Mouse (Mus musculus): Measurements from ENCODE around the gene Klhl40. TPM values are rescaled to one million over a fixed set of nuclear protein-coding genes. Genes with fewer than 3 reads are reported as not detected.
A peak's percentile ranks its signal among the peaks of the same experiment; 100 is the strongest.

Klhl40 gene
- polyA plus RNA-seq (2015; fragmentation: Nextera tagmentation; extraction: Ambion mirVana) = 0.13 TPM in 1 of 2 replicates, not detected in the other

DNA sequence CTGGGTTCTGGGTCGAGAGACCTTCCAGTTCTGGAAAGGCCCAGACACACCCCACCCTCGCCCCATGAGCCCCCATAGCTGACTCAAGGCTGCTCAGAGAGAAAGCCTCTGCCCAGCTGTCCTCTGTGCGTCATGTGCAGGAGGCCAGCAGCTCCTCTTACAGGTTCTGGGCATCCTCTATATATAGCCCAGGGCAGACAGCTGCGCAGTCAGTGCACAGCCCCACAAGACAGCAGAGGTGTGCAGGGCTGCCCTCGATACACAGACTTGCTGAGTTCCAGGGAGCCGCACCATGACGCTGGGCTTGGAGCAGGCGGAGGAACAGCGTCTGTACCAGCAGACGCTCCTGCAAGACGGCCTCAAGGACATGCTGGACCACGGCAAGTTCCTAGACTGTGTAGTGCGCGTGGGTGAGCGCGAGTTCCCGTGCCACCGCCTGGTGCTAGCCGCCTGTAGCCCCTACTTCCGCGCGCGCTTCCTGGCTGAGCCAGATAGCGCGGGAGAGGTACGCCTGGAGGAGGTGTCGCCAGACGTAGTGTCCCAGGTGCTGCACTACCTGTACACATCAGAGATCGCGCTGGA lies at the start of gene Klhl40:
Gene Klhl40, plus strand, starts transcription at position 124 of the 582 bp plus-strand sequence.
- no peak for DNase-seq (ENCODE audit: low spot score)

DNA sequence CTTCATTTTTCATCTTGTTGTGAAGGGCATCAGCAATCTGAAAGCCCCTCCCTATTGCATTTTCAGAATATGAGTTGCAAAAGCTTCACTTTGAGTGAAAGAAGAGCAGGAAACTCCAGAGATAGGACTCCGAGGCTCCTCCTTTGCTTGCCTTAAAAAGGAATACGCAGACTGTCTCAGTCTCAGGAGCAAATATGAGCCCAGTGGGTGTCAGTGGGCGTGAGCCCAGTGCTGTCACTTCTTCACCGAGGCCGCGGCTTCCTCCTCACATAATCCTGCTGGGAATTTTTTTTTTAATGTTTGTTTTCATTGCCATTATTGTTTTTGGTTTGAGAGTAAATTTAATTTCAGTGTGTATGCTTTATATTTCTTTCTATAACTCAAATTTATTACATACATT lies 36.9 kb upstream of the Klhl40 start:
- H3K9me3 ChIP-seq (replicated peaks; ENCODE audit: low read length) = no peaks in the 10 kb centered on the region
- no peak for TF ChIP-seq CTCF (IDR thresholded peaks at IDR 0.05; ENCODE audit: low read depth)
- H3K4me1 ChIP-seq (replicated peaks; ENCODE audit: insufficient read depth, low read length) = no peaks in the 10 kb centered on the region
- H3K4me3 ChIP-seq (replicated peaks; ENCODE audit: low read depth, low read length) = no peak overlapping the region
- ATAC-seq (replicated peaks; ENCODE audit: low FRiP score, low read depth) = no peak
- no peak overlapping the region for H3K4me2 ChIP-seq (ENCODE audit: low read length)
- H3K9ac ChIP-seq (ENCODE audit: low read depth, low read length) = no peak overlapping the region
- 81% methylated on average over 6 of the region's 6 CpGs for WGBS
- H3K36me3 ChIP-seq (ENCODE audit: insufficient read depth, low read length) = peaks cover 44% of the 10 kb centered on the region
- DNase-seq (ENCODE audit: low spot score) = no peak
- H3K27ac ChIP-seq = no peak overlapping the region
- no peaks in the 10 kb centered on the region for H3K27me3 ChIP-seq (ENCODE audit: insufficient read depth, low read length)

More for the DNA sequence above, at the start of gene Klhl40:
- no peaks in the 10 kb centered on the region for H3K36me3 ChIP-seq (ENCODE audit: insufficient read depth, low read length)
- no peak for TF ChIP-seq CTCF (IDR thresholded peaks at IDR 0.05; ENCODE audit: low read depth)
- peaks cover 27% of the 10 kb centered on the region for H3K27me3 ChIP-seq (ENCODE audit: insufficient read depth, low read length)
- peak within 1 kb of the TSS; percentile 53 for H3K4me2 ChIP-seq (ENCODE audit: low read length)
- no peaks in the 10 kb centered on the region for H3K9me3 ChIP-seq (replicated peaks; ENCODE audit: low read length)
- H3K4me1 ChIP-seq (replicated peaks; ENCODE audit: insufficient read depth, low read length) = no peaks in the 10 kb centered on the region
- H3K27ac ChIP-seq = no peak within 1 kb of the TSS
- no peak within 1 kb of the TSS for H3K9ac ChIP-seq (ENCODE audit: low read depth, low read length)
- 17% methylated on average over 30 of the region's 30 CpGs for WGBS
- peak within 1 kb of the TSS; percentile 24 for H3K4me3 ChIP-seq (replicated peaks; ENCODE audit: low read depth, low read length)
- ATAC-seq (replicated peaks; ENCODE audit: low FRiP score, low read depth) = peak; percentile 31; the same call in 1 of the 2 replicates

DNA sequence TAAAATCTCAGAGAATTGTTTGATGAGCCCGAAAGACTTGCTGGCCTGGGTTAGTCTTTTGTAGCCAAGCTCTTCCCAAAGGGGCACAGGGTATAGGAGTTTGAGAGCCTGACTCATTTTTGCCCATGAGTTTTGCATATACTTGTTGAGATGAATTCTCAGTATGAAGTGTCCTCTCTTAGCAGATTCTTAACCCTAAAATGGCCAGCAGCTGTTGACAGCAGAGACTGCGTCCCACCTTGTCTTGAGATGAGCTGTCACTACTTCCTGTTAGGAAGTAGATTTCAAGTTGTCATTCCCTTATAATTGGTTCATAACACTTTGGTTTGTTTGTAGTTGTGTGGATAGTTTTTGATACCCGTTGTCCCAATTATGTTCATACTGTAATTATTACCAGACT lies 36.2 kb upstream of the Klhl40 start:
- no peak for DNase-seq (ENCODE audit: low spot score)
- Histone ChIP-seq H3K9me3 (replicated peaks; ENCODE audit: low read length) (no peaks in the 10 kb centered on the region), H3K27ac (no peak overlapping the region), H3K36me3 (ENCODE audit: insufficient read depth, low read length) (peaks cover 45% of the 10 kb centered on the region), H3K4me2 (ENCODE audit: low read length) (no peak overlapping the region), H3K4me3 (replicated peaks; ENCODE audit: low read depth, low read length) (no peak overlapping the region), H3K27me3 (ENCODE audit: insufficient read depth, low read length) (no peaks in the 10 kb centered on the region), H3K9ac (ENCODE audit: low read depth, low read length) (no peak overlapping the region), H3K4me1 (replicated peaks; ENCODE audit: insufficient read depth, low read length) (no peaks in the 10 kb centered on the region)
- no peak for ATAC-seq (replicated peaks; ENCODE audit: low FRiP score, low read depth)
- TF ChIP-seq CTCF (IDR thresholded peaks at IDR 0.05; ENCODE audit: low read depth) = no peak
- WGBS = 95% methylated on average over 3 of the region's 3 CpGs

DNA sequence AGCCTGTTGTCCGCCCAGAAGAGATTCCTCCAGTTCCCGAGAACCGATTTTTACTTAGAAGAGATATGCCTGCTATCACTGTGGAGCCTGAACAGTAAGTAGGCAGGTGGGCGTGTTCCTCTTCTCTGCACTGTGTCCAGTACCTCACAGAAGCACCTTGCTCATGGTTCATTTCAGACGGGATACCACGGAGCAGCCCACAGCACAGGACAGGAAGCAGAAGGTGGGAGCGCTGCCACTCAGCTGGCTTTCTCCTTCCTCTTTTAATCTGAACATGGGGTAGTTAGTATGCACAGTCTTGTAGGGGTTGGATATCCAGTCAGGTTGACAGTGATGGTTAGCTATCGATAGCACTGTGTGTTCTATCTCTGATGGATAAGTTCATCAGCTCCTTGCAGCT lies 33.4 kb upstream of the Klhl40 start:
- H3K9ac ChIP-seq (ENCODE audit: low read depth, low read length) = no peak overlapping the region
- H3K4me3 ChIP-seq (replicated peaks; ENCODE audit: low read depth, low read length) = no peak overlapping the region
- no peaks in the 10 kb centered on the region for H3K4me1 ChIP-seq (replicated peaks; ENCODE audit: insufficient read depth, low read length)
- 94% methylated on average over 8 of the region's 8 CpGs for WGBS
- DNase-seq (ENCODE audit: low spot score) (no peak), ATAC-seq (replicated peaks; ENCODE audit: low FRiP score, low read depth) (no peak)
- TF ChIP-seq CTCF (IDR thresholded peaks at IDR 0.05; ENCODE audit: low read depth) = no peak
- H3K9me3 ChIP-seq (replicated peaks; ENCODE audit: low read length) = no peaks in the 10 kb centered on the region
- H3K4me2 ChIP-seq (ENCODE audit: low read length) = no peak overlapping the region
- H3K27ac ChIP-seq = no peak overlapping the region
- peaks cover 74% of the 10 kb centered on the region for H3K36me3 ChIP-seq (ENCODE audit: insufficient read depth, low read length)
- H3K27me3 ChIP-seq (ENCODE audit: insufficient read depth, low read length) = no peaks in the 10 kb centered on the region

DNA sequence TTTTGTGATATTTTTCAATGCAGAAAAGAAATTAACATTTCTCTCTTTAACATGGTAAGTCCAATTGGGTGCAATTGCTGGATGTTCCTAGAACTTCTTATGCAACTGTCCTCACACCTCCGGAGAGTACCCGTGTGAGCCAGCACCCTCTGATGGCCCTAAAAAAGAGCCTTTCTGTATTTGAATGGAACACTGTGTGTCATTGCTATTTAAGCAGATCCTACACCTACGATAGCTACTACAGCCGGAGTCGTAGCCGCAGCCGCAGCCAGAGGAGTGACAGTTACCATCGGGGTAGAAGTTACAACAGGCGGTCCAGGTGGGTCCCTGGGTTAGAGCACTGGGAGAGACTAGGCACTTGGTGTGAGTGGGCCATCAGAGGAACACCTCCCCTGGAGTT lies 24.6 kb upstream of the Klhl40 start:
- DNase-seq (ENCODE audit: low spot score) = no peak
- no peak for TF ChIP-seq CTCF (IDR thresholded peaks at IDR 0.05; ENCODE audit: low read depth)

DNA sequence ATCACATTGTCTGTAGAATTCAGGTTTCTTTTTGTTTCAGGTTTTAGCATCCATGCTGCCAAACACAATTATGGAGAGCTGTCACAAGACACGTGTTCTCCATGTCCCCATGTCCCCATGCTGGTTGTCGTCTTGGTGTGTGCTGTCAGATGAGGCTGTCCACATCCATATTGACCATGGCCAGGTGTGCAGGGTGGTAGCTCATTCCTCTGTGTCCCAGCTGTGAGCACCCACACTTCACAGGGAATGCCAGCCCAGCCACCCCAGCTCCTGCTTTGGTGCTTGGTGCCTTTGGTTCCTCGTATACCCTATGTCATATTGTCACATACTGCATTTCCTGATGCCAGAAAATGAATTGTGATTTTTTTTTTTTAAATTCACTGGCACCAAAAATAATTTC lies 22.8 kb upstream of the Klhl40 start:
- 0 out of 2 replicates have a peak, but pooled peaks cover 10% of the 10 kb centered on the region for H3K4me1 ChIP-seq (replicated peaks; ENCODE audit: insufficient read depth, low read length)
- H3K36me3 ChIP-seq (ENCODE audit: insufficient read depth, low read length) = peaks cover 45% of the 10 kb centered on the region
- no peaks in the 10 kb centered on the region for H3K27me3 ChIP-seq (ENCODE audit: insufficient read depth, low read length)
- no peak for DNase-seq (ENCODE audit: low spot score)
- H3K4me3 ChIP-seq (replicated peaks; ENCODE audit: low read depth, low read length) = no peak overlapping the region
- ATAC-seq (replicated peaks; ENCODE audit: low FRiP score, low read depth) = no peak
- 85% methylated on average over 3 of the region's 3 CpGs for WGBS
- H3K4me2 ChIP-seq (ENCODE audit: low read length) = no peak overlapping the region
- H3K9me3 ChIP-seq (replicated peaks; ENCODE audit: low read length) = no peaks in the 10 kb centered on the region
- no peak overlapping the region for H3K9ac ChIP-seq (ENCODE audit: low read depth, low read length)
- no peak overlapping the region for H3K27ac ChIP-seq
- TF ChIP-seq CTCF (IDR thresholded peaks at IDR 0.05; ENCODE audit: low read depth) = no peak

More for the DNA sequence above, 24.6 kb upstream of the Klhl40 start:
- Histone ChIP-seq H3K4me3 (replicated peaks; ENCODE audit: low read depth, low read length) (no peak overlapping the region), H3K9ac (ENCODE audit: low read depth, low read length) (no peak overlapping the region), H3K4me2 (ENCODE audit: low read length) (no peak overlapping the region), H3K27ac (no peak overlapping the region), H3K27me3 (ENCODE audit: insufficient read depth, low read length) (no peaks in the 10 kb centered on the region), H3K4me1 (replicated peaks; ENCODE audit: insufficient read depth, low read length) (no peaks in the 10 kb centered on the region), H3K36me3 (ENCODE audit: insufficient read depth, low read length) (peaks cover 64% of the 10 kb centered on the region), H3K9me3 (replicated peaks; ENCODE audit: low read length) (no peaks in the 10 kb centered on the region)
- WGBS = 94% methylated on average over 9 of the region's 9 CpGs
- ATAC-seq (replicated peaks; ENCODE audit: low FRiP score, low read depth) = no peak

DNA sequence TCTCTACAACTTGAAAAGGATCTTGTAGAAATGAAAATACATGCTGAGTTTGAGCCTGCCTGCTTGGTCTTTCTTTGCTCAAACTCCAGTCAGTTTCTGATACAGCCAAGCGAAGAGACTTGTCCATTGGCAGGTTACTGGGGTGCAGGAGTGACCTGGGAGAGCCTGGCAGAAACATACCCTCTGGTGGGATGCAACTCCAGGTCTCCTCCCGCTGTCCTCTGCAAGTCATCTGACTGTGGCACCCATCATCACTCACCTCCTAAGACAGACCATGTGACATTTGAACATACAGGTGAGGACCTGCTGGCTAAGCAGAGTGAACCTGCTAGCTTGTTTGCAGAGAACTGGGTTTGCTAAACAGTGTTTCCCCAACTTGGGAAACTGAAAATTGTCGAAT lies 20.6 kb upstream of the Klhl40 start:
- TF ChIP-seq CTCF (IDR thresholded peaks at IDR 0.05; ENCODE audit: low read depth) = no peak
- 0 out of 2 replicates have a peak, but pooled peaks cover 10% of the 10 kb centered on the region for H3K4me1 ChIP-seq (replicated peaks; ENCODE audit: insufficient read depth, low read length)
- DNase-seq (ENCODE audit: low spot score) (no peak), ATAC-seq (replicated peaks; ENCODE audit: low FRiP score, low read depth) (no peak)
- no peak overlapping the region for H3K27ac ChIP-seq
- H3K4me2 ChIP-seq (ENCODE audit: low read length) = no peak overlapping the region
- H3K9me3 ChIP-seq (replicated peaks; ENCODE audit: low read length) = no peaks in the 10 kb centered on the region
- peaks cover 26% of the 10 kb centered on the region for H3K36me3 ChIP-seq (ENCODE audit: insufficient read depth, low read length)
- WGBS = 89% methylated on average over 3 of the region's 3 CpGs
- H3K9ac ChIP-seq (ENCODE audit: low read depth, low read length) = no peak overlapping the region
- H3K27me3 ChIP-seq (ENCODE audit: insufficient read depth, low read length) = no peaks in the 10 kb centered on the region
- H3K4me3 ChIP-seq (replicated peaks; ENCODE audit: low read depth, low read length) = no peak overlapping the region
